Mouse (Mus musculus) kidney, adult 2 months (tissue): ENCODE results near the gene Wfdc10.

Source experiments
- CTCF ChIP-seq: fragments of 200-500 bp; conservative IDR thresholded peaks from 2 replicates; pipeline ENCODE4 v1.5.1; 2011; ENCODE audit warnings: low read depth, mild to moderate bottlenecking, control low read depth, low read length, moderate library complexity, mixed read lengths; ENCODE audit not compliant: insufficient read depth, insufficient read length
- POLR2A ChIP-seq: fragments of 200-500 bp; IDR thresholded peaks from one replicate; pipeline ENCODE4 v1.6.1; 2011; ENCODE audit warnings: low read depth, low read length, control low read depth

DNA sequence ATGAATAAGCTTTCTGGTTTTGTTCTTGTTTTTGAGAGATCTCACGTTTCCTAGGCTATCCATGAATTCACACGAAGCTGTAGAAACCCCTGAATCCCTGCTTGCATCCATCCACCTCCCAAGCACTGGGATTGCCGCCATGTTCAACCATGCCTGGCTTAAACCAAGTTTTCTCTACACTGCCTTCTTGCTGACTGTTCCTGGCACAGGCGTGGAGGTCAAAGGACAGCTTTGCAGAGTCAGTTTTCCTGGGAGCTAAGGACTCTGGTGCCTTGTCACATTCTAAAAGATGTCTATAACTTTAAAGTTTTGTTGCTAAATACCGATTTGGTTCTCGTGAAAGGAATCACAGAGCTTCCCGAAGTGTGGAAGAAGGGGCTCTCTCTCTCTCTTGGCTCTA lies 9.0 kb downstream of the Wfdc10 start:
- TF ChIP-seq CTCF (no peak), POLR2A (no peak)
